Mouse (Mus musculus) hindbrain, postnatal 0 days (tissue): ENCODE results near the gene Upp1. TPM values are rescaled to one million over a fixed set of nuclear protein-coding genes. Genes with fewer than 3 reads are reported as not detected.
A peak's percentile ranks its signal among the peaks of the same experiment; 100 is the strongest.

Experiments used
- ATAC-seq: fragments of 200-750 bp; cut with Nextera tagmentation; 2 replicates; pipeline ENCODE4 v1.8.0; 2017; ENCODE audit warnings: mild to moderate bottlenecking, moderate TSS enrichment, moderate library complexity
- DNase-seq: peaks from one replicate; pipeline ENCODE4 v3.0.0-alpha.2; 2015; ENCODE audit warnings: low spot score
- H3K27ac ChIP-seq: fragments of 300-500 bp; sonication (generic); 2 replicates; pipeline ENCODE4 v1.5.1; 2014; ENCODE audit warnings: mild to moderate bottlenecking
- H3K27me3 ChIP-seq: fragments of 300-500 bp; sonication (generic); 2 replicates; pipeline ENCODE4 v1.6.1; 2014; ENCODE audit warnings: low read length, mixed read lengths; ENCODE audit not compliant: insufficient read depth
- H3K36me3 ChIP-seq: fragments of 300-500 bp; sonication (generic); 2 replicates; pipeline ENCODE4 v1.6.1; 2014; ENCODE audit warnings: low read length, mixed read lengths; ENCODE audit not compliant: insufficient read depth
- H3K4me1 ChIP-seq: fragments of 300-500 bp; sonication (generic); 2 replicates; pipeline ENCODE4 v1.6.1; 2014; ENCODE audit warnings: antibody characterized with exemption, low read length, mixed read lengths; ENCODE audit not compliant: insufficient read depth
- H3K4me2 ChIP-seq: fragments of 300-500 bp; sonication (generic); 2 replicates; pipeline ENCODE4 v1.6.1; 2014; ENCODE audit warnings: low read depth, mild to moderate bottlenecking, low read length, moderate library complexity, mixed read lengths
- H3K4me3 ChIP-seq: fragments of 300-500 bp; sonication (generic); 2 replicates; pipeline ENCODE4 v1.5.1; 2014; ENCODE audit warnings: low read length
- H3K9ac ChIP-seq: fragments of 300-500 bp; sonication (generic); replicated peaks from 2 replicates; pipeline ENCODE4 v1.6.1; 2014; ENCODE audit warnings: mild to moderate bottlenecking, low read length, moderate library complexity, mixed read lengths
- H3K9me3 ChIP-seq: fragments of 300-500 bp; sonication (generic); 2 replicates; pipeline ENCODE4 v1.6.1; 2016; ENCODE audit warnings: low read length, mixed read lengths
- CTCF ChIP-seq: IDR thresholded peaks from 2 replicates; pipeline ENCODE4 v1.5.1; 2016; ENCODE audit warnings: antibody characterized with exemption, control low read depth, low read depth
- WGBS: fragments of 180-500 bp; shearing (Covaris S2); extraction: QIAGEN DNeasy Blood & Tissue Kit; methylation state at CpG from one replicate; pipeline ENCODE4 v1.1.7; 2014; 5-methylcytosine and 5-hydroxymethylcytosine counted together
- polyA plus RNA-seq: library from polyadenylated mRNA; unstranded; fragments of >200 nt; fragmentation: Nextera tagmentation; extraction: Ambion mirVana; gene quantifications from 2 replicates; pipeline ENCODE4 v1.2.1, GENCODE M21; 2015
- total RNA-seq: library from RNA; depleted of rRNA; stranded (reverse); fragments of >200 nt; gene quantifications from 2 replicates; pipeline ENCODE4 v1.2.3, GENCODE M21; 2014

Upp1 gene
- total and polyA plus RNA-seq, 2 experiments from 2014 or later = 5.1 to 6.5 TPM

GRCm38 (mm10) chr11:9118421-9119121, 668 bp downstream of the Upp1 start:
- Histone ChIP-seq H3K9me3 (no peaks in the 10 kb centered on the region), H3K9ac (peak overlapping the region; percentile 22; the same call in 1 of the 2 replicates), H3K27me3 (peaks cover 9% of the 10 kb centered on the region; the same call in 1 of the 2 replicates), H3K4me3 (peak overlapping the region; percentile 44), H3K4me1 (peaks cover 6% of the 10 kb centered on the region), H3K4me2 (peak overlapping the region; percentile 98), H3K36me3 (no peaks in the 10 kb centered on the region), H3K27ac (no peak overlapping the region)
- no peak for DNase-seq
- ATAC-seq = peak; percentile 50
- WGBS = 2% methylated on average over 39 of the region's 40 CpGs
- no peak for TF ChIP-seq CTCF

DNA sequence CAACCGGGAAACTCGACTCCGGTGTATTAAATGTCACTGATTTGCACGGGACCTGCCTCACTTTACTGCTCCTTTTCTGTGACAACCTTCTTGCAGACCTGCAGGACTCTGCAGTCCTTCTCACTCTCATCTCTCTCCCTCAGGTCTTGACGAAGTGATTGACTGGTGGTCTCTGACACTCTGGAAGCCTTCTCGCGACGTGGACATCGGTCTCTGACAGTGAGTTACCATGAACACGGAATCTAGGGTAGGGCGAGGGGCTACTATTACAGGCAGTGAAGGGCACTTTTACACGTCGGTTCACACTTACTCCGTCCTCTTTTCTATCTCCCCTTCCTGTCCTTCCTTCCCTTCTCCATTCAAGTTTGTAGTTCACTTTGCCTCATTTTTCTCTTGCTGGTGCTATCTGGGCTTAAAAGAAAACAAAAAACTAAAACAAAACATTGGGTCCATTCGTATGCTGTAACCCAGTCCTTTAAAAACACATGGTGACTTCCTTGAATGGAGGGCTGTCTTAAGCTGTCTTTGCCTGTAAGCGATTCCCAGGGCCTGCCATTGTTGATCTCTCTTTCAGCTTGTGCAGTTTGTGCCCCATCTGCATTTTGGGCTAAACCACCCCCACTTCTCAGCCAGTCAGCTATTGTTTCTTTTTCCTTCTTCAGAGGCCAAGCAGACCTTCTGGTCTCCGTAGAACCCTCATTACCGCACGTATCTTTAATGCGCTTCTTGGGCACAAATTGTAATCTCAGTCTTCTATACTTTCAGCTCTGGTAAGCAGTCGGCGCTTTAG, 1.5 kb downstream of the Upp1 start:
- Histone ChIP-seq H3K4me1 (peaks cover 6% of the 10 kb centered on the region), H3K9ac (no peak overlapping the region), H3K27ac (no peak overlapping the region), H3K4me3 (peak overlapping the region; percentile 44), H3K36me3 (no peaks in the 10 kb centered on the region), H3K4me2 (peak overlapping the region; percentile 98), H3K9me3 (no peaks in the 10 kb centered on the region), H3K27me3 (peaks cover 9% of the 10 kb centered on the region; the same call in 1 of the 2 replicates)
- no peak for TF ChIP-seq CTCF
- DNase-seq (no peak), ATAC-seq (no peak)
- WGBS = 10% methylated on average over 22 of the region's 22 CpGs

DNA sequence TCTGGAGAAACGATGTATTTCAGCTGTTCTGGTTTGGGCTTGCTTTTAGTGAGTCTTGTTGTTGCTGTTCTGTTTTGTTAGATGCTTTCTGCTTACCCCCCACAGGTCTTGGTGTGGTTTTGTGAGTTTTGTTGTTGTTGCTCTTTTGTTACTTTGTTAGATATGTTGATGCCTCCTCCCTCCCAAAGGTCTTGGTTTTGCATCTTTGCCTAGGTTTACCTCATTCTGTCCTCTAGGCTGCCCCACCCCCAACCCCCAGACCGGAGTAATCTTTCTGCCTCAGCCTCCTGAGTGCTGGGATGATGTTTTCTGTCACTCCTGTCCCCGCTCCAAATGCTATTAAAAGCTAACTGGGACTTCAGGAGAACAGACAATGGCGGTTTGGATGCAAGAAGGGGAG, 4.4 kb downstream of the Upp1 start:
- ATAC-seq (no peak), DNase-seq (no peak)
- Histone ChIP-seq H3K36me3 (no peaks in the 10 kb centered on the region), H3K27ac (no peak overlapping the region), H3K4me1 (peaks cover 6% of the 10 kb centered on the region), H3K27me3 (peaks cover 3% of the 10 kb centered on the region; the same call in 1 of the 2 replicates), H3K4me2 (no peak overlapping the region), H3K9me3 (no peaks in the 10 kb centered on the region), H3K9ac (no peak overlapping the region), H3K4me3 (no peak overlapping the region)
- TF ChIP-seq CTCF = no peak
- WGBS = 84% methylated on average over 4 of the region's 4 CpGs

GRCm38 (mm10) chr11:9126373-9127107, 8.6 kb downstream of the Upp1 start:
- no peak overlapping the region for H3K9ac ChIP-seq
- TF ChIP-seq CTCF = peak; percentile 48
- WGBS = 75% methylated on average over 5 of the region's 5 CpGs
- ATAC-seq (peak; percentile 43; the same call in 1 of the 2 replicates), DNase-seq (peak; percentile 41)
- H3K4me1 ChIP-seq = no peaks in the 10 kb centered on the region
- H3K4me2 ChIP-seq = no peak overlapping the region
- no peaks in the 10 kb centered on the region for H3K9me3 ChIP-seq
- H3K36me3 ChIP-seq = no peaks in the 10 kb centered on the region
- no peaks in the 10 kb centered on the region for H3K27me3 ChIP-seq
- no peak overlapping the region for H3K4me3 ChIP-seq
- no peak overlapping the region for H3K27ac ChIP-seq

GRCm38 (mm10) chr11:9128110-9128509, 10.2 kb downstream of the Upp1 start:
- WGBS = 54% methylated on average over 2 of the region's 2 CpGs
- no peak overlapping the region for H3K27ac ChIP-seq
- ATAC-seq = no peak
- no peaks in the 10 kb centered on the region for H3K9me3 ChIP-seq
- H3K36me3 ChIP-seq = no peaks in the 10 kb centered on the region
- no peaks in the 10 kb centered on the region for H3K27me3 ChIP-seq
- TF ChIP-seq CTCF = no peak
- H3K9ac ChIP-seq = no peak overlapping the region
- DNase-seq = peak; percentile 23
- H3K4me2 ChIP-seq = no peak overlapping the region
- no peak overlapping the region for H3K4me3 ChIP-seq
- H3K4me1 ChIP-seq = no peaks in the 10 kb centered on the region

GRCm38 (mm10) chr11:9129528-9129927, 11.6 kb downstream of the Upp1 start:
- Histone ChIP-seq H3K27me3 (no peaks in the 10 kb centered on the region), H3K9ac (no peak overlapping the region), H3K36me3 (no peaks in the 10 kb centered on the region), H3K4me2 (no peak overlapping the region), H3K4me1 (no peaks in the 10 kb centered on the region), H3K9me3 (no peaks in the 10 kb centered on the region), H3K27ac (no peak overlapping the region), H3K4me3 (no peak overlapping the region)
- no peak for TF ChIP-seq CTCF
- DNase-seq = no peak
- no peak for ATAC-seq
- 92% methylated on average over 8 of the region's 8 CpGs for WGBS
